Mouse (Mus musculus): Measurements from ENCODE around the gene Hacd2. TPM values are rescaled to one million over a fixed set of nuclear protein-coding genes. Genes with fewer than 3 reads are reported as not detected.

The Hacd2 gene
- total RNA-seq, 2 experiments from 2014 or later, result 1.9 to 2.1 TPM

DNA sequence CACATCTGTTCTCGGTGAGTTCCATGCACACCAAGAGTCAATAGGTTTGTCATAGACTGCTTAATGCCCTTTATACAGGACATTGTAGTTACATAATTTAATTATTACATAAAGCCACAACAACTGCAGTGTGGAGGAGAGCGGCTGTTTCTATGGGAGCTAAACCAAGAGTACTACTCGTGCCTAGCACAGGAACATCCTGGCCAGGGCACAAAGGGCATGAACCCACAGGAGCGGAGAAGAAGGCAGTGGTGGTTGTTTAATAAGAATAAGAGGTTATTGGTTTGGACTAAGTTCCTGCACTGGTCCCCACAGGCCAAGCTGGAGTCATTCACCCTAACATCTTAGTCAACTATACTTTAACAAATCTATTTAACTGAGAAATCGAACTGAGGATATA, 16.0 kb upstream of the Hacd2 start:
- no peak for DNase-seq (ENCODE audit: low spot score)

DNA sequence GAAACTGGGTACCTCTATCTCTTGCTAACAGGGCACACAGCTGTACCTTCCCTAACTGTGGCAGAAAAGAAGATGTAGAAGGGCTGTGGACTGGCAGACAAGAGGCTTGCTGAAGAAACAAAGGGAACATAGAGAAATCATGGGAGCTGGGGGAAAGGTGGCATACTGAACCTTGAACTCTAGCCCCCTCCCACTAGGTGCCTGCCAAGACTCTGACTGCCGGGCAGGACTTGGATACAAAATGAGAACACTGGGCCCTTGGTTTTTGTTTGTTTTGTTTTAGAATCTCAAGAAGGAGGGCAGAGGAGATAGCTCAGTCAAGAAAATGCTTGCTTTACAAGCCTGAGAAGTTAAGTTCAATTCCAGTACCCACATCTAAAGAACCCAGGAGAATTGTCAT, 14.9 kb upstream of the Hacd2 start:
- DNase-seq (ENCODE audit: low spot score), result no peak

- no peak for DNase-seq (ENCODE audit: low spot score)
Observed at GRCm38 (mm10) chr16:35008447-35008846, 13.8 kb upstream of the Hacd2 start.

DNA sequence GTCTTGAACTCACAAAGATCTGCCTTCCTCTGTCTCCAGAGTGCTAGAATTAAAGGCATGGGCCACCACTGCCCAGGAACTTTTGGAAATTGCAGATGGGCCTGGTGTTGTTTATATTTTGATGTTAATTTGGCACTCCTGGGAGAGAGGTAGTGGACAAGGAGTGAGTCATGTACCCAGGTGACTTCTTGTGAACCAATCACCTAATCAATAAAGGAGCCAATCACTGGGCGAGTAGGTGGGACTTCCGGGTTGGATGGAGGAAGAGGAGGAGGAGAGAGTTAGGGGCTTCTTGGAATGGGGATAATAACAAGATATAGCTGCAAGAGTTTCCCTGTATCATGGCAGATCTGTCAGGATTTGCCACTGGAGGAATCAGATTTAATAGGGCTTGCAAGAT, 8.7 kb upstream of the Hacd2 start:
- no peak for DNase-seq (ENCODE audit: low spot score)

GRCm38 (mm10) chr16:35016491-35016890, 5.7 kb upstream of the Hacd2 start:
- DNase-seq (ENCODE audit: low spot score), result no peak

DNA sequence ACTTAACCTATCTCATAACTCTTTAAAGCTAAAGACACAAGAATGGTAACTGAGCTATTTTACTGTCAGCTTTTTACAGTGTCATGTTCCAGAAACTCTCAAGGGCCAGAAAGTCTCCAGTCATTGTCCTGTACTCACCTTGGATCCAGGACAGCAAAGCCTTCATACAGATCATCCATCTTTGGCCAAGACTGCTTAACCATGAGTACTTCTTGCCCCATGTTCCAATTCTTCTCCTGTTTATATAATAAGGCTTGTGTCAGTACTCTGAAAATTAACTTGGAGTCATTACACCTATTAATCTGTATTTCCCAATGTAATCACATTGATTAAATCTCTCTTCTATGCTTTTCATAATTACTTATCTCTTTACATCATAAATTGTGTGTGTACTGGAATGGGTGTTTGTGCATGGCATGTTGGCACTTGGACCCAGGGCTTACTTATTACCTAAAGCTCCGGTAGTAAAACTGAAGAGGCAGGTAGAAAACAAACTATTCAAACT, 3.7 kb upstream of the Hacd2 start:
- no peak for DNase-seq (ENCODE audit: low spot score)

- no peak for DNase-seq (ENCODE audit: low spot score)
Observed at GRCm38 (mm10) chr16:35021903-35022241, 356 bp upstream of the Hacd2 start.

DNA sequence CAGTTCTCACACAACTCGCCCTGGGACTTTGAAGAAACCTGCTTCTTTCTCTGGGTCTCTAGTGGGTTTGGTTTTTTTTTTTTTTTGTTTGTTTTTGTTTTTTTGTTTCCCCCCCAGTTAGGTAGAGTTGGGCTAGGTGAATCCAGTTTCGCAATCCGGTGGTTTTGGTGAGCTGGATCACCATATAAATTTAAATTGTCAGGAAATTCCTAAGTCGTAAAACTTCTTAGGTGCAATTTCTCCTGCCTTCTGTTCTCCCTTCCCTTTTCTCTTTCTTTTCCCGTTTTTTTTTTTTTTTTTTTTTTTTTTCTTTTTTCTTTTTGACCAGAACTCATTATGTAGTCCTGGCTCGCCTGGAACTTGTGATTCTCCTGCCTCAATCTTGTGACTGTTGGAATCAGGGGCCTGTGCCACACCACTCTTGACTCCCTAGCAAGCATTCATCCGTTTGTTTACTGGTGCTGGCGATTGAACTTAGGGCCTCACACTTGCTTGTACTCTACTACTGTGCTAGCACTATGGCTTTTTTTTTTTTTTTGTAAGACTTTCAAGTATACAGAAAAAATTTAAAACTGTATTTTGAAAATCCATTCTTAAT, 1.0 kb downstream of the Hacd2 start:
- no peak for DNase-seq (ENCODE audit: low spot score)

- no peak for DNase-seq (ENCODE audit: low spot score)
Observed at GRCm38 (mm10) chr16:35024300-35024699, 2.1 kb downstream of the Hacd2 start.

DNA sequence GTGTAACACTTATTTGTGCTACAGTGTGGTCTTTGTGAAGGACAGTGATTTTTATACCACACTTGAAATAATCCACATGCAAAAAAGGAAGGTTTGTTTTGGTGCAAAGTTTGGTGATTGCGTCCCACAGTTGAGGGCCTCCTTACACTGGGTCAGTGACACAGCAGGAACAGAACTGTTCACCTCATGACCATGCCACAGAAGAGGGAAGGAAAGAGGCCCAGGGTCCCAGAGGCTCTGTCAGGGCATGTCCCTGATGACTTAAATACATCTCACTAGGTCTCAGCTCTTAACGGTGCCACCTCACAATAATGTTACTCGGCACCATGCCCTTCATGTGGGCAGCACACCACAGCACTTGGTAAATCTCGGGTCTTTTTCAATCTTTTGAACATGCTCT, 3.1 kb downstream of the Hacd2 start:
- no peak for DNase-seq (ENCODE audit: low spot score)

DNA sequence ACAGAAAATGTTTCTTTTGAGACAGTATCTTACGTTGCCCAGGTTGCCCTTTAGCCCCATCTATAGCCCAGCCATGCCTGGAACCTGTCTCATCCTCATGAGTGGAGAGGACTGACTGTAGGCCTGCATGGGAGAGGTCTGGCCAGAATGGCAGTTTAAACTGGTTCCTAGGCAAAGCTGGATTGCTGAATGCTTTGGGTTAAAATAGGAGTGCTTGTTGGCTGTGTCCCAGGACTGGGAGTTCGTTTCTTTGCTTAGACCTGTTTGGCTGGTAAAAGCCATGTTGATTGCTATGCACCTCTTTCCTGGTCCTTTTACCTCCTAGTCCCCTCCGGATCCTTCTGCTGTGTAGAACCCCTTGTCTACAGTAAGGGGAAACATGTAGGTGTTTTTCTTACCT, 11.0 kb downstream of the Hacd2 start:
- no peak for DNase-seq (ENCODE audit: low spot score)

DNA sequence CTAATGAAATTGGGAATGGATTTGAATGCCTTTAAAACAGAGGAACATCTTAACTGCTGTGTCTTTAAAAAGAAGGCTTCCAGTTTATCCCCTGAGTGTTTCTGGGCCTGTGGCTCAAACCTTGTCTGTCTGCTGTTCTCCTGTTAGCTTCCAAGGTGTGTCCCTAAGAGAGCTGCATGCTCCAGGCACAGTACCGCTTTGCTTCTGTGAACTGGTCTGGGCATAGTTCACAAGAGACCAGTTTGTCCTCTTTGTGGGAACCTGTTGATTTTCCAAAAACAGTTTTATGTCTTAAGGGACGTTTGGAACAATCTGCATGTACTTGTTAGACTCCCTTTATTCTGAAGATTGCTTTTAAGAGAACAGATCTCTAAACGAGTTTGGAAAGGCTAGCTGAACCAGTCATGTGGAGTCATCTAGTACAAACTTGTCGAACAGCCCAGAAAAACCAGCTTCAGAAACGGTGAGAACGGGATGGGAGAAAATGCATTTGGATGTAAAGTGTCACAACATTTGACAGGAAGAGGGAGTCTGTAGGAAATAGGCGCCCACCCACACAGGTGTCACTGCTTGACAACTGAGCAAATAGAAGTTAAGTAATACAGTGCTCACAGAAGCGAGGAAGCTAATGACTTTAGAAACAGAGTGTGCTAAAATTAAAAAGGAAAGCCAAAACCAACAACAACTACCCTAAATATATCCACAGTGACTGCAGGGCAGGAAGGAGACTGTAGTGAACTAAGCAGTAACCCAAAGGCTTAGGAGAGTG, 11.8 kb downstream of the Hacd2 start:
- DNase-seq (ENCODE audit: low spot score), result no peak

GRCm38 (mm10) chr16:35034971-35035370, 12.7 kb downstream of the Hacd2 start:
- no peak for DNase-seq (ENCODE audit: low spot score)

- no peak for DNase-seq (ENCODE audit: low spot score)
Observed at GRCm38 (mm10) chr16:35036754-35037153, 14.5 kb downstream of the Hacd2 start.

GRCm38 (mm10) chr16:35038343-35039057, 16.3 kb downstream of the Hacd2 start:
- DNase-seq (ENCODE audit: low spot score), result no peak

DNA sequence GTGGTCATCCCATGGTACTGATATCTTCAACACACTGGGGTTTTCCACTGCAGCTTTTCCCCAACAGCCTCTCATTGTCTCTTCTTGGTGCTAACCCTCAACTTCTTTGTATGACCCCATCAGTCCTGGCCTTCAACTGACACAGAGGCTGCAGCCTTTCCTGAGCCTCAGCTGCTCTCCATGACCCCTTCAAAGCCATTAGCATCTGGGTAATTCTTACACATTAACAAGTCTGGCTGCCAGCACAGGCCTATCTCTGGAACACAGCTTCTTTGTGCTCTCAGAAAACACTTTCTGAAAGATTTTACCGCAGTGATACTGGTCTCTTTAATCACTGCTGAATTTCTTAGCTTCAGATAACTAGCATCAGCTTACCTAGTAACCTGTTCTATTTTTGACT, 17.9 kb downstream of the Hacd2 start:
- DNase-seq (ENCODE audit: low spot score), result no peak

DNA sequence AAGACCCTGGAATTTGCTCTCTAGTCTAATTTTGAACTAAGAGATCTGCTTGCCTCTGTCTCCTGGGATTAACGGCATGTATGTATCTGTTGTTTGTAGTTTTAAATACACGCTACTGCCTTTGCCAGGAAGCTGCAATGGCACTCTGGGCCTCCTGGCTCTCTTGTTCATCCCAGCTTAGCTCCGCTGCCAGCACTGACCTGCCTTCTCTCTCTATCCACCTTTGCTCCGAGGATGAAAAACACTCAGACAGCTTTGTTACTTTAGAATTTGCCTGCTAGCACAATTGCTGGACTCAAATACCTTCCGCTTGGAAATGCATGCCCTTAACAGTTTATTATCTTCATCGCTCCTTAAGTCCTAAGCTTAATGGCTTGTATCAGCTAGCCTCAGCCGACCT, 18.8 kb downstream of the Hacd2 start:
- DNase-seq (ENCODE audit: low spot score), result no peak

DNA sequence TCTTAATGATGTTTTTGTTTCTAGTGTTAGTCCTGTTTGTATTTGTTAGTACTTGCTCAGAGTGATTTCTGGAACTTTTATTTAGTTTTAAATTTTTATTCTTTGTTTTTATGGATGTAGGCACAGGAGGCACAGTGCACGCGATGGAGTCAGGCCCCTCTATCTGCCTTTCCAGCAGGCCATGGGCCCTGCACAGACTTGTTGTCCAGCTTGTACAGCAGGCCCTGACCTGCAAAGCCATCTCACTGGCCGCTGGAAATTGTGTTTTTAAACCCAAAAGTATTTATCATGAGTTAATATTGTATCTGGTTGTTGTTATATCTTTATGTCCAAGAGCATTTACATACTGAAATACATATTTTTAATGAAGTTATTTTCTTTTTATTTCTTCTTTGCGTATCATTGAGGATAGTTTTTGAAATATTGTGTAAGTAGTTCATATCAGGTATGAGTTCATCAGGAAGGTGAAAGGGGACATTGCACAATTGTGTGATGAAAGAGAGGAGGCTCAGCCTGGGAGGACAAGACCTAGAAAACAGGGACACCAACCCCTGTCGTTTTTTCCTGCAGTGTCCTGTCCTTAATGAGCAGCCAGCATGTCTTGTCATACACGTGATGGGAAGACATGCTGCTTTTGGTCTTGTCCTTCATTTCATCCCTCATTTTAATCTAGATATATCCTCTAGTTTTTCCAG, 24.0 kb downstream of the Hacd2 start:
- no peak for DNase-seq (ENCODE audit: low spot score)

DNA sequence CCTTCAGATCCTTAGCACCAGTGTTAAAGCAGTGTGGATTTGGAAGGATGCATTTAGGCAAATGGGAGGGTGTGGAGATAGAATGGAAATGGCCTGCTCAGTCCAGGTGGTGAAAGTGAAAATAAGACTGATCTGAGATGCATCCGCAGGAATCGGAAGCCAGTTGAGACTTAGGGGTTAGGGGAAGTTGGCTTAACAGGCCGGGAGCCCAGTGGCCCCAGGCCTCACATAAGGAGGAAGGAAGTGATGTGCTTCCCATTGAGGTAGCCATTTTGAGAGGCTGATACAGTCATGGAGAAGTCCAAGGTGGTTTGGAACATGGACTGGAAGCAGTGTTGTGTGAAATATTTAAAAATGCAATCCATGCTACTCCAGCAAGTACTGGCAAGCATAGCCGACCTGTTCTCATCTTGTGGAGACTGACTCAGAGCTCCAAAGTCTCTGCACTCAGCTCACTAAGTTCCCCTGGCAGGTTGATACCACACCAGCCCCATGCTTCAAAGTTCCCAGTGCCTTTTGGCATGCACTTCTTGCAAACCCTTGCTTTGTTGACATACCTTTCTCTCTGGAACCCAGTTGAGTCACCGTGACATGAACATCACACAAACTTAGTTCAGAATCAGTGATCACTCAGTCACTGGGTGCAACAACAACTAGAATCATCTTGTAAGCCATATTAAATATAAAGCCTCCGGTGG, 25.2 kb downstream of the Hacd2 start:
- DNase-seq (ENCODE audit: low spot score), result no peak

DNA sequence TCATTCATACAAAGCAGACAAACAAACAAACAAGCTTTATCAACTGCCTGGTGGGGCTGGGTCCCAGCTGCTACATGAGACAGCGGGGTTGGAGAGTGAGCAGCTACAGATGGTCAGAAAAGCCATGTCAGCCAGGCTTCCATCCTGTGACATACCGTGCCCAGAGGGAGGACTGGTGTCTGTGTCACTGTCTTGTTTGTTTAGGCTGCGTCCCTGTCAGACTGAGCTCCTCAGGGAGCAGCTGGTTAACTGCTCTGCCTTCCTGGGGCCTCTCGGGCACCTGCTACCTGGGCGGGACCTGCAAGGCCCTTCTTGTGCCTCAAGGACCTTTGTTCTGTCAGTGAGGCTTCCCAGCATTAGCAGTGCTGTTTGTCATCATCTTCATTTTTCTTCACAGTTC, 28.8 kb downstream of the Hacd2 start:
- DNase-seq (ENCODE audit: low spot score), result no peak

- no peak for DNase-seq (ENCODE audit: low spot score)
Observed at GRCm38 (mm10) chr16:35052191-35052590, 30.0 kb downstream of the Hacd2 start.
